Mouse (Mus musculus) urinary bladder, adult 18-20 months (tissue): ENCODE measurements around the gene Lrrc30.

Source experiments
- DNase-seq, 2 experiments: peaks; one replicate each; pipeline ENCODE4 v3.0.0; 2022; ENCODE audit warnings: low spot score in 2 of 2, mixed read lengths in 2 of 2

Lrrc30 gene

GRCm38 (mm10) chr17:67583422-67583821, 49.1 kb downstream of the Lrrc30 start:
- DNase-seq, result no peak

DNA sequence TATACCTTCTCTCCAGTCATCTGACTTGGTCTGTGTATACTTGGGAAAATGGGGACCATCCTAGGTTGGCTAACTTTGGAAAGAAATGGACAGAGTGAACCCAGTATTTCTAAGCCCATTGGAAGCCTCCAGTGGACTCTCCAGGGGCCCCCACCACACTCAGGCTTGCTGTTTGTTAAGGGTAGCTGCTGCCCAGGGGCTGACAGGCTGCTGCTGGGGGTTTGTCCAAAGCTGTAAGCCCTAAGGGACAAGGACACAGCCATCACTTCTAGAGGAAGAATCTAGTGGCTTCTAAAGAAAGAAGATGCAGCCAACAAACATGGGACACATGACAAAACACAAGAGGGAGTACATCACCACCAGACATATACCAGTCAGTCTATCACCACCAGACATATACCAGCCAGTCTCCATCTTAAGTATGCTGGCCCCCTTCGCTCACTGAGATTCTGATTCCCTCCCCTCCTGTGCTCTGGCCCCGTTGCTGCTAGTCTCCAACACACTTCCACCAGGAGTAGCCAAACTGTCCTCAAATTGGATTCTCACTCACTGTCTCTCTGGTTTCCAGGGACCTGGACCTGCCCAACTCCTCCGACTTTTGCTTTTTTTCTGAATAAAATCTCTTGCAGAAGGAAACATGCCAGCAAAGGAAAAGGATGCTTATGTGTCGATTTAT, 49.7 kb downstream of the Lrrc30 start:
- no peak for DNase-seq

GRCm38 (mm10) chr17:67581839-67582238, 50.7 kb downstream of the Lrrc30 start:
- DNase-seq, result no peak
